ENCODE assay signal across 20 mouse cellular contexts in the genomic region with DNA sequence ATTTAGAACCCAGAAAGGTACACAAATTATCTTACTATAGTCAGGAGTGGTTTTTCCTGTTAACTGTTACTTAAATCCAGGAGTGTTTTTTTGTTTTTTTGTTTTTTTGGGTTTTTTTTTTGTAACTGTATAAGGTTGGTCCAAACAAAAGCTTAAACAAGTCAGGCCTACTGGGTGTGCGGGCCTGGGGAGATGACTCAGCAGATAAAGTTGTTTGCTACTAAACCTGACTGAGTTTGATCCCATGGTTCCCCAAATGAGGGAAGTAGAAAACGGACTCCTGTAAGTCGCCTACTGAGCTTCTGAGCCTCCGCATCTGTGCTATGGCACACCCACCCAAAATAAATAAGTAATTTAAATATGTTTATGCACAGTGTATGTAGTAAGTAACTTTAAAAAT. TPM values are rescaled to one million over a fixed set of nuclear protein-coding genes. Genes with fewer than 3 reads are reported as not detected.
DNase-seq lines count a peak whose midpoint lies in the region; ATAC-seq and TF ChIP-seq lines count a peak whose summit lies in the region.
"Had no signal": no experiment of that assay in that cellular context is flagged by ENCODE, and none has a peak within 500 bp of the region (broad histone marks: within the 10 kb centered on the region; RNA-seq: fewer than 3 reads in every experiment).

No protein-coding gene starts in this region.

- H3K27me3 ChIP-seq in liver, embryonic 12.5 days (replicated peaks) = no peaks in the 10 kb centered on the region
- H3K27me3 ChIP-seq in liver, embryonic 11.5 days (replicated peaks; ENCODE audit: control insufficient read depth, insufficient read depth, low read length) = no peaks in the 10 kb centered on the region
- H3K27me3 ChIP-seq in MEL (ENCODE audit: control insufficient read depth in 1 of 2, insufficient read depth in 2 of 2, low read length in 2 of 2) = no peaks in the 10 kb centered on the region
- H3K27me3 ChIP-seq: CH12.LX; embryonic facial prominence, embryonic 12.5 days; forebrain, embryonic 12.5 days; heart, embryonic 12.5 days; intestine, embryonic 15.5 days had no signal

- TF ChIP-seq POLR2A in MEL (IDR thresholded peaks at IDR 0.05; ENCODE audit: control insufficient read depth in 1 of 2, insufficient read depth in 1 of 2, low read depth in 1 of 2, low read length in 2 of 2, poor library complexity in 1 of 2) = no peak

- TF ChIP-seq EP300 in MEL (IDR thresholded peaks at IDR 0.05; ENCODE audit: low read depth in 1 of 2, low read length in 2 of 2) = peak; percentile 34 to 36; a peak in 3 of 4 replicates

- peak; percentile 63 for ATAC-seq in liver, embryonic 12.5 days
- no peak; the same call in 1 of the 2 replicates for ATAC-seq in liver, embryonic 11.5 days (replicated peaks; ENCODE audit: low FRiP score)
- ATAC-seq in granulocyte monocyte progenitor cell, adult 5-6 weeks (replicated peaks; ENCODE audit: poor library complexity, severe bottlenecking) = 0 out of 2 replicates have a peak, but pooled peaks have one; percentile 12
- no peak for ATAC-seq in megakaryocyte progenitor cell, adult 5-6 weeks (replicated peaks; ENCODE audit: poor library complexity)
- ATAC-seq: forebrain, embryonic 16.5 days; intestine, embryonic 15.5 days had no signal

- no peaks in the 10 kb centered on the region for H3K79me2 ChIP-seq in MEL (ENCODE audit: control insufficient read depth, insufficient read depth, low read length, poor library complexity)

- no peak for DNase-seq in liver, embryonic 11.5 days (ENCODE audit: low spot score)
- DNase-seq in MEL (ENCODE audit: low read depth, low spot score) = peak; percentile 84
- DNase-seq in cerebellum, postnatal 14 days = no peak
- no peak for DNase-seq in urinary bladder, postnatal 10 days (ENCODE audit: low spot score)
- no peak for DNase-seq in left cerebral cortex, adult 8-10 months (ENCODE audit: low spot score in 2 of 2)
- DNase-seq: adrenal gland, postnatal 14 days; cerebellum, adult 18-20 months; cerebellum, postnatal 10 days; gastrocnemius, postnatal 14 days had no signal

- H3K4me1 ChIP-seq in liver, embryonic 12.5 days = no peaks in the 10 kb centered on the region; the same call in 1 of the 2 replicates
- no peaks in the 10 kb centered on the region for H3K4me1 ChIP-seq in liver, embryonic 11.5 days (replicated peaks; ENCODE audit: control insufficient read depth, insufficient read depth, low read length)
- peaks cover 8 to 10% of the 10 kb centered on the region in 2 experiments for H3K4me1 ChIP-seq in MEL (ENCODE audit: control insufficient read depth in 1 of 2, insufficient read depth in 2 of 2, low read length in 2 of 2)
- H3K4me1 ChIP-seq: embryonic facial prominence, embryonic 12.5 days; forebrain, embryonic 12.5 days; heart, embryonic 12.5 days; hindbrain, embryonic 10.5 days; intestine, embryonic 15.5 days had no signal

- no peak overlapping the region for H3K9ac ChIP-seq in liver, embryonic 12.5 days
- H3K9ac ChIP-seq in liver, embryonic 11.5 days (ENCODE audit: low read depth, low read length) = no peak overlapping the region
- peak overlapping the region; percentile 44 for H3K9ac ChIP-seq in MEL (ENCODE audit: control insufficient read depth, low read depth, low read length, poor library complexity, severe bottlenecking)
- H3K9ac ChIP-seq: embryonic facial prominence, embryonic 12.5 days; forebrain, embryonic 12.5 days; heart, embryonic 12.5 days; hindbrain, embryonic 14.5 days; intestine, embryonic 15.5 days had no signal

- H3K4me3 ChIP-seq in liver, embryonic 12.5 days = no peak overlapping the region
- H3K4me3 ChIP-seq in liver, embryonic 11.5 days (ENCODE audit: low read depth, low read length) = no peak overlapping the region
- H3K4me3 ChIP-seq in MEL (ENCODE audit: control insufficient read depth in 1 of 2, insufficient read depth in 1 of 2, low read depth in 2 of 2, low read length in 2 of 2) = no peak overlapping the region
- H3K4me3 ChIP-seq: embryonic facial prominence, embryonic 12.5 days; forebrain, embryonic 12.5 days; heart, embryonic 12.5 days; hindbrain, embryonic 10.5 days; intestine, embryonic 15.5 days had no signal

- no peak overlapping the region for H3K4me2 ChIP-seq in liver, embryonic 12.5 days
- H3K4me2 ChIP-seq in liver, embryonic 11.5 days = no peak overlapping the region
- H3K4me2 ChIP-seq: embryonic facial prominence, embryonic 12.5 days; forebrain, embryonic 12.5 days; heart, embryonic 12.5 days; hindbrain, embryonic 14.5 days; intestine, embryonic 15.5 days had no signal

- no peaks in the 10 kb centered on the region for H3K36me3 ChIP-seq in liver, embryonic 12.5 days
- H3K36me3 ChIP-seq in liver, embryonic 11.5 days (ENCODE audit: control insufficient read depth, insufficient read depth, low read length) = no peaks in the 10 kb centered on the region
- H3K36me3 ChIP-seq in MEL (ENCODE audit: control insufficient read depth in 1 of 2, insufficient read depth in 2 of 2, low read length in 2 of 2) = peaks cover 0 to 19% of the 10 kb centered on the region in 2 experiments; a peak in 2 of 4 replicates
- H3K36me3 ChIP-seq: embryonic facial prominence, embryonic 12.5 days; forebrain, embryonic 12.5 days; heart, embryonic 12.5 days; hindbrain, embryonic 10.5 days; intestine, embryonic 15.5 days had no signal

- H3K27ac ChIP-seq in liver, embryonic 12.5 days = no peak overlapping the region
- H3K27ac ChIP-seq in liver, embryonic 11.5 days (ENCODE audit: low read depth, low read length) = no peak overlapping the region
- H3K27ac ChIP-seq in MEL (ENCODE audit: control insufficient read depth, low read depth, low read length) = peak overlapping the region; percentile 48
- H3K27ac ChIP-seq: embryonic facial prominence, embryonic 12.5 days; forebrain, embryonic 12.5 days; hindbrain, embryonic 10.5 days; hindbrain, embryonic 14.5 days; intestine, embryonic 15.5 days had no signal

- TF ChIP-seq RAD21 in MEL (IDR thresholded peaks at IDR 0.05; ENCODE audit: low read depth, low read length) = no peak

- TF ChIP-seq CTCF in MEL (IDR thresholded peaks at IDR 0.05 in 2 of 3, conservative IDR thresholded peaks at IDR 0.05 in 1 of 3; ENCODE audit: control insufficient read depth in 1 of 3, insufficient read depth in 1 of 3, low read depth in 2 of 3, low read length in 3 of 3, poor library complexity in 1 of 3, severe bottlenecking in 1 of 3) = no peak

- no peaks in the 10 kb centered on the region for H3K9me3 ChIP-seq in liver, embryonic 12.5 days (replicated peaks)
- H3K9me3 ChIP-seq in liver, embryonic 11.5 days (ENCODE audit: control insufficient read depth, low read length) = no peaks in the 10 kb centered on the region
- H3K9me3 ChIP-seq in MEL (replicated peaks; ENCODE audit: insufficient read depth, low read length) = no peaks in the 10 kb centered on the region
- H3K9me3 ChIP-seq: embryonic facial prominence, embryonic 12.5 days; forebrain, embryonic 12.5 days; heart, embryonic 12.5 days; hindbrain, embryonic 10.5 days; intestine, embryonic 15.5 days had no signal

- 48% methylated on average over 4 of the region's 4 CpGs for WGBS in liver, embryonic 12.5 days (ENCODE audit: insufficient replicate concordance)
- 56% methylated on average over 4 of the region's 4 CpGs for WGBS in liver, embryonic 11.5 days

TF ChIP-seq in MEL, 35 proteins besides CTCF, POLR2A, EP300 and RAD21 (continues in another document):
- no peak for TF ChIP-seq TAL1 (IDR thresholded peaks at IDR 0.05; ENCODE audit: low read length)
- no peak for TF ChIP-seq ZMIZ1 (IDR thresholded peaks at IDR 0.05; ENCODE audit: low read depth, low read length)
- TF ChIP-seq MAFK (IDR thresholded peaks at IDR 0.05; ENCODE audit: borderline replicate concordance, low read depth, low read length) = peak; percentile 89
- peak; percentile 82 for TF ChIP-seq GABPA (IDR thresholded peaks at IDR 0.05; ENCODE audit: low read depth, low read length)
- TF ChIP-seq JUND (IDR thresholded peaks at IDR 0.05; ENCODE audit: low read depth, low read length) = peak; percentile 47; the same call in 1 of the 2 replicates
- TF ChIP-seq NRF1 (IDR thresholded peaks at IDR 0.05; ENCODE audit: insufficient read depth, low read depth, low read length, poor library complexity, severe bottlenecking) = no peak
- TF ChIP-seq ZKSCAN1 (IDR thresholded peaks at IDR 0.05; ENCODE audit: low read depth, low read length) = peak; percentile 86; the same call in 1 of the 2 replicates
- TF ChIP-seq POLR2AphosphoS2 (IDR thresholded peaks at IDR 0.05; ENCODE audit: low read length) = no peak
- TF ChIP-seq TCF12 (IDR thresholded peaks at IDR 0.05; ENCODE audit: low read depth, low read length) = peak; percentile 17; the same call in 1 of the 2 replicates
- no peak for TF ChIP-seq USF1 (IDR thresholded peaks at IDR 0.05; ENCODE audit: low read depth, low read length)
- no peak for TF ChIP-seq MXI1 (IDR thresholded peaks at IDR 0.05; ENCODE audit: low read depth, low read length)
- 0 out of 2 replicates have a peak, but pooled peaks have one; percentile 21 for TF ChIP-seq TBP (IDR thresholded peaks at IDR 0.05; ENCODE audit: low read depth, low read length)

RNA-seq across cellular contexts. Expression of gene Jade3, which starts 6.0 kb away (rescaled TPM):
- 11.3 and 11.8 TPM in 2 replicates for polyA plus RNA-seq in liver, embryonic 12.5 days (2016; fragmentation: Nextera tagmentation; extraction: Ambion mirVana)
- polyA plus RNA-seq in liver, embryonic 11.5 days (2014; fragmentation: Nextera tagmentation; extraction: Ambion mirVana) = 17.0 and 18.6 TPM in 2 replicates
- total RNA-seq in MEL (2012; rRNA removed) = 22.7 and 24.2 TPM in 2 replicates
- polyA plus RNA-seq in MEL (2012; ENCODE audit: insufficient read depth in 1 of 2, insufficient read length in 2 of 2, low read depth in 1 of 2, low replicate concordance in 2 of 2, missing spikeins in 1 of 2) = 10 to 100 TPM in 1 of 2 experiments, not detected in 1; 19.7 TPM
- total RNA-seq in granulocyte monocyte progenitor cell, adult 5-6 weeks (2014; fragmentation: Nextera tagmentation) = 8.4 and 13.0 TPM in 2 replicates
- total RNA-seq in granulocyte monocyte progenitor cell, adult 5-6 weeks (2017) = 17.4 and 19.3 TPM in 2 replicates
- total RNA-seq in megakaryocyte progenitor cell, adult 5-6 weeks (2015) = 13.4 and 15.8 TPM in 2 replicates
- total RNA-seq in megakaryocyte progenitor cell, adult 5-6 weeks (2017) = 12.2 and 13.6 TPM in 2 replicates
- 1 to 10 TPM; 6.3 to 8.9 (median 6.7) TPM for total RNA-seq in left cerebral cortex, adult 8-10 months (2022)

RNA-seq across cellular contexts. Expression of gene Rp2, which starts 55.3 kb away (rescaled TPM):
- polyA plus RNA-seq in liver, embryonic 12.5 days (2016; fragmentation: Nextera tagmentation; extraction: Ambion mirVana) = 13.2 TPM in 2 replicates
- polyA plus RNA-seq in liver, embryonic 11.5 days (2014; fragmentation: Nextera tagmentation; extraction: Ambion mirVana) = 15.3 and 15.8 TPM in 2 replicates
- 15.7 and 16.8 TPM in 2 replicates for total RNA-seq in MEL (2012; rRNA removed)
- polyA plus RNA-seq in MEL (2012; ENCODE audit: insufficient read depth in 1 of 2, insufficient read length in 2 of 2, low read depth in 1 of 2, low replicate concordance in 2 of 2, missing spikeins in 1 of 2) = 1 to 10 TPM in 1 of 2 experiments, not detected in 1; 10.0 TPM
- total RNA-seq in granulocyte monocyte progenitor cell, adult 5-6 weeks (2014; fragmentation: Nextera tagmentation) = 29.7 and 35.9 TPM in 2 replicates
- total RNA-seq in granulocyte monocyte progenitor cell, adult 5-6 weeks (2017) = 48.0 and 67.7 TPM in 2 replicates
- 43.8 and 48.7 TPM in 2 replicates for total RNA-seq in megakaryocyte progenitor cell, adult 5-6 weeks (2015)
- 36.5 and 47.4 TPM in 2 replicates for total RNA-seq in megakaryocyte progenitor cell, adult 5-6 weeks (2017)
- 10 to 100 TPM; 17.1 to 20.9 (median 18.8) TPM for total RNA-seq in left cerebral cortex, adult 8-10 months (2022)

Comparison
In these comparisons a context has a peak if more than half of its experiments do, and no peak if none do; other contexts are left out.
1. ATAC-seq: peak in liver, embryonic 12.5 days (single experiment) and granulocyte monocyte progenitor cell, adult 5-6 weeks (single experiment); none in liver, embryonic 11.5 days (single experiment) and megakaryocyte progenitor cell, adult 5-6 weeks (single experiment).